Mouse (Mus musculus) cerebellum, adult 11-12 months (tissue): ENCODE measurements around the gene Slc35b1.

Experiments
- DNase-seq: peaks from one replicate; pipeline ENCODE4 v3.0.0; 2022

Slc35b1 gene

GRCm38 (mm10) chr11:95366280-95366897 is 18.1 kb upstream of the Slc35b1 start:
- DNase-seq: no peak

DNA sequence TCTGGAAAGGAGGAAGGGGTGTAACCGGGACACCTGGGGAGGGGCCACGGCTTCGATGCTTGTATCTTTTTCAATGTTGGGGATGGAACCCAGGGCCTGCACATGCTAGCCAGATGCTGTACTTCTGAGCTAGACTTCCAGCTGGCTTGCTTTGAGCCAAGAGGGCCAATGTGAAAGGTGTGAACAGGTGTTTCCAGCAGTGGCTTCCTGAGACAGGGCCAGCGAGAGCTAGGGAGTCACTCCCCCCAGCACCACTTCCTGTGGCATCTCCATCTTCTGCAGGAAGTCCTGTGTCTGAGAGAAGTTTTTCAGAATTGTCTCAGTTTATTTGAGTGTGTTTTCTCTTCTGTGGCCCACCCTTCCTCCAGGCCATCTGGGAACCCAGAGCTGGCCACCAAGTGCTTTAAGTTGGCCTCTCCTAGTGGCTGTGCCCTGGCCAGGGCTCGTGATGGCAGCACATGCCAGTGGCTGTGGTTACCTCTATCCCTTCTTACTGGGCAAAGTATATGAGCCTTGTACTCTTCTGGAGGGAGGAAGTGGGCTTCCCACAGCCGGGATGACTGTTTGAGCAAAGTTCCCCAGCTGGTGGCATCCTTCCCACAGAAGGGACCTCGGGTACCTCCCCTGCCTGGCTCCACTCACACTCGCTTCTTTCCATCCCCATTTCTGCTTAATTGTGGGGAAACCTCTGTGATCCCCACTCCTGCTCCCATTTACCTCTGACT is 17.3 kb upstream of the Slc35b1 start:
- no peak for DNase-seq

DNA sequence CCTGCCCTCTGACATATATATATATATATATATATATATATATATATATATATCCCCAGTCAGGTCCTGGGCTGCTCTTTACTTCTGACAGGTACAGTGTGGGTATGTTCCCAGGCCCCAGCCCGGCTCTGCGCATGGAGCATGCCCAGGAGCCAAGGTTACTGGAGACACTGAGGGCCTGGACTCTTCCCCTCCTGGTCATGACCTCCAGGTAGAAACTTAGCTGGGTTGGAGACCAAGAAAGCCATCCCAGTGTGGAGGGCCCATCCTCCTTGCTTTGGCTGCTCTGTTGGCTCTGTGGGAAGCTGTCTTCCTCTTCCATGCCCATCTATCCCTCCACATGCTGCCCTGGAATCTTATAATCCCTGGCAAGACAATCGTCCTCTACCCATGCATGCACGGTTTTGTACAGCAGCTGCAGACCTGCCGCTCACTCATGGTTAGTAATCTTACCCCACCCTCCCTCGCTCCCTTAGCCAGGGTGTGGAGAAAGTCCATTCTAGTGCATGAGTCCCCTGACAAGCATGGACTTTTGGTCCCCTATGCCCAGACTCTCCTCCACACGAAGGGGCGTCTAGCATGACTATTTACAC is 16.2 kb upstream of the Slc35b1 start:
- DNase-seq: no peak

DNA sequence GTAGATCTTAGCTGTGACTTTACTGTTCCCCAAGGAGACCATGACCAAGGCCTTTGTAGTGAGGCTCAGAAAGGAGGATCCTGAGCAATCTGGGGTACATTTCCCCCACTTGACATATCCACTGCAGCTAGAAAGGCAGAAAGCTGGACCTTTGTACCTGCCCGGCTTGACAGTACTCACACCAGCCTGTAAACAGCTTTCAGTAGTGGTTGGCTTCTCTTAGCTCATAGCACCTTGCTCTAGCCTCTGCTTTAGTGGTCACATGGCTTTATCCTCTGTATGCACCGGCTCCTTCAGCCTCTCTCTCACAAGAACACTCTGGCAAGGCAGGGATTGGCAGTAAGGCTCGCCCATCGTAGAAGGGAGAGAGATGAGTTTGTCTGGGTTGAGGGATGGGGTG is 15.6 kb upstream of the Slc35b1 start:
- no peak for DNase-seq

GRCm38 (mm10) chr11:95369964-95370890 is 14.3 kb upstream of the Slc35b1 start:
- DNase-seq: no peak

DNA sequence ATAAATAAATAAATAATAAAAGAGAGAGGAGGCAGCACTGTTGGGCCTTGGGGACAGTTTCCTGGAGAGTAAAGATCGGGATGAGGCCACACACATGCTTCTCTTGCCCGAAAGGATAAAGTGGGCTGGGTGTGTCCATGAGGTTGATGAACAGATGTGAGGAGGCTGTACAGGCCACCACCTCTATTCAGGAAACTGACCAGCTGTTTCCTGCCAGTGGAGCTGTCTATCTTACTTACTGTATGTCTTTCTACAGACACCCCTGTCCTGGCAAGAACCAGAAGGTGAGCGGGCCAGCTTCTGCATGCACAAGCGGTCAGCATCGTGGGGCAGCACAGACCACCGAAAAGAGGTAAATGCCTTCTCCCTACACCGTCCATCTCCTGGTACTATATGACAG is 13.3 kb upstream of the Slc35b1 start:
- no peak for DNase-seq

GRCm38 (mm10) chr11:95378926-95379325 is 5.6 kb upstream of the Slc35b1 start:
- no peak for DNase-seq

DNA sequence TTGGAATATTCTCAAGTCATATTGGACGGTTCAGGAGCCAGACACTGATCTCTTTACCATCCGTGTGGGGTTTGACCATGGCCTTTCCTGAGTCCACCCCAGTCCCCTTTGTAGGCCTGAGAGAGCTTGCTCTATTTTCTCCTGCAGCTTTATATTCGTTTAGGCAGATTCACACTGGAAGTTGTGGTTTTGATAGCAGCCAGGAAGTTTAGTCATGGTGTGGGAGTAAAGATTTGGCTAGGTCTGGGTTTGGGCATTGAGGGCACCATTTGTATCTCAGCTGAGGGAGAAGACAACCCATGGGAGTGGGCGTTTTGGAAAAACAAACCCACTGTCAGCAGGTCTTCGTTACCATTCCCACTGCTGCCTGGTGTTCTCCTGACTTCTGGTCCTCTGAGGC is 4.9 kb upstream of the Slc35b1 start:
- no peak for DNase-seq

GRCm38 (mm10) chr11:95380711-95381110 is 3.8 kb upstream of the Slc35b1 start:
- DNase-seq: no peak

GRCm38 (mm10) chr11:95381146-95381545 is 3.3 kb upstream of the Slc35b1 start:
- peak; percentile 18 for DNase-seq

GRCm38 (mm10) chr11:95383331-95383986 is 1.0 kb upstream of the Slc35b1 start:
- DNase-seq: peak; percentile 49

DNA sequence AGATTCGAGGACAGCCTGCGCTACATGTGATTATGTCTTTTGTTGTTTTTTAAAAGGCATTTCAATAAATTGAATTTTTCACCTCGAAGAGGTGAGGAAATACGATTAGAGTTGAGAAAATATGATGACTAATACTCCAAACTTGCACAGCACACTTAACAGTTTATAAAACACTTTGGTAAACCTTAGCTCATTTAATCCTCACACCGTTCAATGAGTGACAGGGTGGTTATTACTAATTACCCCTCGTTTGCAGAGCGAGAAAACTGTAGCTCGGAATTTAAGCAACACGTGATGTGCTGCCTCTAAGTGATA is 531 bp upstream of the Slc35b1 start:
- no peak for DNase-seq

GRCm38 (mm10) chr11:95384973-95385320 is 455 bp downstream of the Slc35b1 start:
- no peak for DNase-seq

DNA sequence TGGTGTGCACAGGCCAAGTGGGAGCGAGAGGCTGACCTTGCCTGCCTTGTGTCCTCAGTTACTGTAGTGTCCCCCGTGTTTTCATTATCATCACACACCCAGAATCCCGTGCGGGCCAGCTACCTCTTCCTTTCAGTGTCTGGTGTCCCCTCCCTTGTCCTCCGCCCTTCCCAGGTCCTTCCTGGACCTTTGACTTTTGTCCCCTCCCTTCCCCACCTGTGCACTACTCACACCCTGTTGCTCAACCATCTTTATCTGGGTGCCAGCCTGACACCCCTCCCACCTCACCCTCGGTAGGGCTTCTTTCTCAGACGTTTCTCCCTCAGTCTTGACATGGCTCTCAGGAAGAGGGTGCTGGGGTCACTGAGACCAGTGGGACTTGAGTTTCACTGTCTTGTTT is 2.9 kb downstream of the Slc35b1 start:
- peak; percentile 42 for DNase-seq

DNA sequence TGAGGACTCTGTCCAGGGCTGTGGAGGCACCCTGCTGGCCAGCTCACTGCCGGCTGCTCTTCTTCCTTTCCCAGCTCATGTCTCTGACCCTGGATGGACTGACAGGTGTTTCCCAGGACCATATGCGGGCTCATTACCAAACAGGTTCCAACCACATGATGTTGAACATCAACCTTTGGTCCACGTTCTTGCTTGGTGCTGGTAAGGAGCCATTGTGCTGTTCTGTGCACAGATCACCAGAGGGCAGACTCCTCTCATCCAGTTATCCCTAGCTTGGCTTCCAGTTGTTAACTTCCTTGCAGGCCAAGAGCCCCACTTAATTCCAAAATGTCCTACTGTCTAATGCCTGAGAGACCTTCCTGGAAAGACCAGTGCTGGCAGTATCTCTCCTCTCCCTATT is 4.5 kb downstream of the Slc35b1 start:
- DNase-seq: peak; percentile 49

- DNase-seq: peak; percentile 29
These were observed 5.9 kb downstream of the Slc35b1 start for GRCm38 (mm10) chr11:95390420-95390819.

DNA sequence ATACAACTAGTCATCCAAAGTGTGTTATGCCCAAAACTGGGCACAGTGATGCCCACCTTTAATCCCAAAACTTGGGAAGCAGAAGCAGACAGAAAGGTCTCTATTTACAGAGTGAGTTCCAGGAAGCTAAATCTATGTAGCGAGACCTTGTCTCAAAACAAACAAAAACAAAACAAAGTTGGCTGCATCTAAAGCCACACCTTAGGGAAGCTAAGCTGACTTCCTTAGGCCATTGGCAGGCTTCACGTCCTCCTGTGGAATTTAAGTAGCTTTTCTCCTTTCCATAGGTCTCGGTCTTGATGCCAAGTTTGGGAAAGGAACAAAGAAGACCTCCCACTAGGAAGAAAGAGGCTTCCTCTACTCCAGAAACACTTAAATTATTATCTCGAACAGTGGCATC is 6.7 kb downstream of the Slc35b1 start:
- no peak for DNase-seq

- peak; percentile 89 for DNase-seq
These were observed 7.3 kb downstream of the Slc35b1 start for GRCm38 (mm10) chr11:95391743-95392142.

GRCm38 (mm10) chr11:95392223-95392667 is 7.8 kb downstream of the Slc35b1 start:
- peak; percentile 92 for DNase-seq

DNA sequence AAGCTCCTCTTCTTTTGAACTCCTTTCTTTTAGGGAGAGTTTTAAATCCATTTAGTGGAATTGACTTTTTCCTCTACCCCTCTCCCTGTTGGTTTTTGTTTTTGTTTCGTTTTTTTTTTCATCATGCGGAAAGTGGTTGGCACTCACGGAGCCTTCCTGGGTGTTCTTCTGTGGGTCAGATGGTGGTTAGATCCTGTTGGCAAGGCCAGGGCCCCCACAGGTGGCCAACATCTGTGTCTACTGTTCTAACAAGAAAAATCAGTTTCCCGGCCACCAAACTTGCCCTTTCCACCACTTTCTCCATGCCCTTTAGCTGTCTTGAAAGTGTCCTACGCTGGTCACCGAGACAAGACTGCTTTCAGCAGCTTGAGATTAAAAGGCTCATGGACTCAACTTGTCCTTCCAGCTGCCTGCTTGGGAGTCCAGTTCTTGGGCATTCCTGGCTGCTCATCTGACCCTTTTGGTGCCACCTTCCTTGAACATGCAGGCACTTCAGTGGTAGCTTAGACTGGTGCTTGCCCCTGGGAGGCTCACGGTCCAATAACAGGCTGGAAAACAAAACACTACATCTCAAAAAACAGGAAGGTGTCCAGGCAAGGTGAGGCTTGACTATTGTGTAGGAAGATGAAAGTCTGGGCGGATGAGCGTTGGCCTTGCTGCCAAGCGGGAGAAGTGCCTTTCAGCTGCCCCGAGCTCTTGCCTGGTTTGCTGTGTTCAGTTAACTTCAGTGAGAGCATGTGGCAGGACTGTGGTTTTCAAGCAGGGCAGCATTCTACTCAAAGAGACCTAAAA is 8.4 kb downstream of the Slc35b1 start:
- peak; percentile 54 for DNase-seq

DNA sequence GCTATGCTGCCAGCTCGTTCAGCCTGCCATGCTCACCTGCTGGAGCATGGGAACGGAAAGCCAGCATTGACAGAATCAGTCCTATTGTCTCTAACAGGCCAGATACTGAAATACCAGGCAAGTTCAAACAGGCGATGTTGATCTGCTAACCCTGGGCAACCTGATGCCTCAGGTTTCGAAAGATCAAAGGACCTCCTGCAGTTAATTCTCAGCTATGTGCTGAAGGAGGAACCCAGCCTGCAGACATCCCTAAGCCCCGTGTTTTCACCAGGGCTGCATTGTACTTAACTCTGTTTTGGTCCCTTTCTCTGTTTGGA is 9.0 kb downstream of the Slc35b1 start:
- DNase-seq: no peak

GRCm38 (mm10) chr11:95394112-95394511 is 9.6 kb downstream of the Slc35b1 start:
- DNase-seq: peak; percentile 63
